Mouse (Mus musculus) layer of hippocampus, adult 9-10 months (tissue): Measurements from ENCODE around the gene Ubtd1.
"Not testable (repeated sequence)": the region's sequence is repeated elsewhere in the genome, so short reads cannot be mapped to it uniquely, and the experiment has no call there.

Experiments used
- DNase-seq: peaks from one replicate; pipeline ENCODE4 v3.0.0; 2022; ENCODE audit warnings: low spot score

Gene Ubtd1

GRCm38 (mm10) chr19:42061443-42061842 lies 79.9 kb downstream of the Ubtd1 start:
- DNase-seq: no peak

GRCm38 (mm10) chr19:42068441-42069240 lies 87.1 kb downstream of the Ubtd1 start:
- DNase-seq: no peak

- DNase-seq: no peak
Observed at GRCm38 (mm10) chr19:42069241-42069525, 87.6 kb downstream of the Ubtd1 start.

GRCm38 (mm10) chr19:42071221-42071620 lies 89.7 kb downstream of the Ubtd1 start:
- no peak for DNase-seq

GRCm38 (mm10) chr19:42071886-42072608 lies 90.5 kb downstream of the Ubtd1 start:
- no peak for DNase-seq

GRCm38 (mm10) chr19:42072802-42073201 lies 91.2 kb downstream of the Ubtd1 start:
- no peak for DNase-seq

GRCm38 (mm10) chr19:42075051-42075450 lies 93.5 kb downstream of the Ubtd1 start:
- no peak for DNase-seq

GRCm38 (mm10) chr19:42075992-42076391 lies 94.4 kb downstream of the Ubtd1 start:
- DNase-seq: no peak

GRCm38 (mm10) chr19:42078566-42078965 lies 97.0 kb downstream of the Ubtd1 start:
- DNase-seq: no peak

- DNase-seq: no peak
Observed at GRCm38 (mm10) chr19:42079006-42079405, 97.4 kb downstream of the Ubtd1 start.

- no peak for DNase-seq
Observed at GRCm38 (mm10) chr19:42079950-42080349, 98.4 kb downstream of the Ubtd1 start.

GRCm38 (mm10) chr19:42080469-42080868 lies 98.9 kb downstream of the Ubtd1 start:
- DNase-seq: no peak

GRCm38 (mm10) chr19:42081613-42082012 lies 100.0 kb downstream of the Ubtd1 start:
- not testable (repeated sequence) for DNase-seq
